Mouse (Mus musculus) central nervous system, embryonic 18 days (tissue): ENCODE measurements around the gene Hdac7. TPM values are rescaled to one million over a fixed set of nuclear protein-coding genes. Genes with fewer than 3 reads are reported as not detected.

Source experiments
- polyA plus RNA-seq: library from polyadenylated mRNA; depleted of rRNA; stranded (reverse); fragments of >200 nt; gene quantifications from 2 replicates; pipeline ENCODE4 v1.2.3, GENCODE M21; 2012; rRNA removed

Gene Hdac7
- 62.2 and 67.1 TPM in 2 replicates for polyA plus RNA-seq

GRCm38 (mm10) chr15:97844037-97845034, at the start of gene Hdac7:
Hdac7 (minus strand) TSS chr15:97844502.

GRCm38 (mm10) chr15:97778311-97779098, 65.8 kb downstream of the Hdac7 start, which contains the start of gene Slc48a1:
Slc48a1 (plus strand) TSS chr15:97778520.

GRCm38 (mm10) chr15:97767280-97768186, 76.8 kb downstream of the Hdac7 start, which contains the start of gene Rapgef3:
Rapgef3 (minus strand) TSS chr15:97767972.

Other genes starting within 250 kb of the Hdac7 start
- 30.7 and 32.4 TPM in 2 replicates for gene Rpap3, start 138.7 kb downstream of the Hdac7 start, polyA plus RNA-seq
- gene Endou, start 113.2 kb downstream of the Hdac7 start, polyA plus RNA-seq, result 0.06 and 0.31 TPM in 2 replicates
- 31.4 and 33.2 TPM in 2 replicates for gene Rapgef3, start 76.5 kb downstream of the Hdac7 start, polyA plus RNA-seq
- 39.8 and 42.5 TPM in 2 replicates for gene Slc48a1, start 66.0 kb downstream of the Hdac7 start, polyA plus RNA-seq
- 0.98 and 1.4 TPM in 2 replicates for gene Vdr, start 66.1 kb upstream of the Hdac7 start, polyA plus RNA-seq
- 61.3 and 64.5 TPM in 2 replicates for gene Tmem106c, start 119.7 kb upstream of the Hdac7 start, polyA plus RNA-seq
- 9.5 and 16.5 TPM in 2 replicates for gene Col2a1, start 160.2 kb upstream of the Hdac7 start, polyA plus RNA-seq
- 141 and 145 TPM in 2 replicates for gene Pfkm, start 248.1 kb upstream of the Hdac7 start, polyA plus RNA-seq
- gene Senp1, start 249.2 kb upstream of the Hdac7 start, polyA plus RNA-seq, result 15.4 and 16.1 TPM in 2 replicates